Mouse (Mus musculus) heart, adult 9 months (tissue): Measurements from ENCODE around the gene Alpk3.

Experiments
- DNase-seq, 2 experiments: peaks; one replicate each; pipeline ENCODE4 v3.0.0; 2022; ENCODE audit warnings: low spot score in 2 of 2

Gene Alpk3

DNA sequence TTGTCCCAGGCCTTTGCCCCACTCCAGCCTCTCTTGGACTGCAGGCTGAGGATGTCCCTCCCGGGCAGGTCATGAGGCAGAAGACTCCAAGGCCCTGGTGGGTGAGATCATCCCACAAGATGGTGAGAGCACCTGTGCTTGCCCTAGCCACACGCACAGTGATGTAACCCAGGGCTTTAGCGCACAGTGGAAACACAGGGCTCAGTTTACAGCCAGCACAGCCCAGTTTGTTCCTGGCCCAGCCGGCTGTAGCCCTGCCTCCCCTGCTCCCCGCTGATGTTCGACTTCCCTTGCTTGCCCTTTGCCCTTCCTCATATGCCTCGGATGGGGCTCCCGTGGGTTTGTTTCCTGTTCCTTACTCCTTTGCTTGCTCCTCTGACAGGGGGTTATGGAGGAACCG lies 17.1 kb downstream of the Alpk3 start:
- no peak for DNase-seq

DNA sequence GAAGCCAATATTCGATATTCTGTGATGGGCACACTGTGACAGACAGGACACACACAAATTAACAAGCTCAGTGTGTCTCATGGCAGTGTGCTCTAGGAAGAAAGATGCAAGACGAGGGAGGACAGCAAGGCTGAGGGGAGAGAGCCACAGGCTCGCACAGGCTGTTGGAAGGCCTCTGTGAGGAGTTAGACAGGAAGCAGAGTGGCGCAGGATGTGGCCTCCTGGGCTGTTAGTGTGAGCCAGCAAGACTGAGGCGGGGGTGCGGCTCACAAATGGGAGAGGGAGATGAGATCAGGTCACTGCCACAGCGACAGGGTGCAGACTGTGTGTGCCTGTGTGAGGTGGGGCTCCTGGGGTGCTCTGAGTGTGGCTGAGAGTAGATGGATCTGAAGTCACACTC lies 17.9 kb downstream of the Alpk3 start:
- no peak for DNase-seq

DNA sequence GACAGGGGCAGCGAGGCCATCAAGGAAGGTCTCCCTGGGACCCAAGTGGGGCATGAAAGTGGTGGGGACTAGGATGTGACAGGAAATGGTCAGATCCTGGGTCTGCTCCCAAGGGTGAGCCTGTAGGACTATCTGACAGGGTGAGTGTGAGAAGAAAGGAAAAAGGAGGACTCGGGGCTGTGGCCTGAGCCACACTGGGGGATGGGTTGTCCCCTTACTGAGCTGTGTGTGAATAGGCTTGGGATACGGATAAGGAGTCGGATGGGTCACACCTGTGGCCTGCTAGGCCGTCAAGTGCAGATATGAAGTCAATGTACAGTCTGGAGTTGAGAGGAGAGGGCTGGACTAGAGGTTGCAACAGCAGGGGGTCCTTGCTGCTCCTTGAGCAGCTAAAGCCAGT lies 18.3 kb downstream of the Alpk3 start:
- no peak for DNase-seq

- DNase-seq = peak; percentile 67 to 75
These were observed 19.6 kb downstream of the Alpk3 start for GRCm38 (mm10) chr7:81077009-81077408.

DNA sequence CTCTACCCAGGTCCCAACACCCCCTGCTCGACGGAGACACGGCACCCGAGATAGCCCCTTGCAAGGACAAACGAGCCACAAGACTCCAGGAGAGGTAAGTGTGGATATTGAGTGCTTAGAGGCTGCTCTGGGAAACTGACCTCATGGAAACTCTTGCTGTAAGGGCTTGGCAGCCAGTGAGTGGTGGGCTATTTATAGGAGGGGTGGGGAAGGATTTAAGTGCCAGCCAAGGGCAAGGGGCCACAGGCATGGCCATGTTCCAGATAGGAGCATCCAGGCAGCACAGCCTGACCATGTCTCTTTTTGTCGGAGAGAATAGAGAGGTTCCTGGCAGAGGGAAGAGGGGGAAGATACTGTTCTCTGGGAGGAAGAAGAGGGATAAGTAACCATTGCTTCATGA lies 21.3 kb downstream of the Alpk3 start:
- peak; percentile 58 to 73 for DNase-seq

- DNase-seq = no peak
These were observed 36.1 kb downstream of the Alpk3 start for GRCm38 (mm10) chr7:81093420-81093965.

- DNase-seq = no peak
These were observed 36.8 kb downstream of the Alpk3 start for GRCm38 (mm10) chr7:81094104-81094757.

DNA sequence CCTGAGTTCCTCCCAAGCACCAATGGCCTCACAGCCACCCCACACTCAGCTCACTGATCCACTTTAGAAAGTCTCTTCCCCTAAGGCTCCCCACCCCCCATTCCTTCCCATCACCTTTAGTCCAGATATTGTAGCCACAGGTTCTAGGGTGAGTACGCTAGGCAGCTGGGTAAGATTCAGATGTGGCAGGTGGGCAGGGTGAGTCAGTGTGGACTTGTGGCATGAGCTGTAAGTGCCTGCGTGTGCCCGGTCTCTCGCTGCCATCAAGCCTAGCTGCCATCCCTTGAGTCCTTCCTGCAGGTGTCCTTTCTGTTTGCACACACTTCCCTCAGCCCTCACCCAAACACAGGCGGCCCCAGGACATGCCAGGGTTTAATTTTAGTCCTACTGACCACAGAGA lies 42.9 kb downstream of the Alpk3 start:
- DNase-seq = no peak

GRCm38 (mm10) chr7:81102854-81103253 lies 45.5 kb downstream of the Alpk3 start:
- no peak for DNase-seq

DNA sequence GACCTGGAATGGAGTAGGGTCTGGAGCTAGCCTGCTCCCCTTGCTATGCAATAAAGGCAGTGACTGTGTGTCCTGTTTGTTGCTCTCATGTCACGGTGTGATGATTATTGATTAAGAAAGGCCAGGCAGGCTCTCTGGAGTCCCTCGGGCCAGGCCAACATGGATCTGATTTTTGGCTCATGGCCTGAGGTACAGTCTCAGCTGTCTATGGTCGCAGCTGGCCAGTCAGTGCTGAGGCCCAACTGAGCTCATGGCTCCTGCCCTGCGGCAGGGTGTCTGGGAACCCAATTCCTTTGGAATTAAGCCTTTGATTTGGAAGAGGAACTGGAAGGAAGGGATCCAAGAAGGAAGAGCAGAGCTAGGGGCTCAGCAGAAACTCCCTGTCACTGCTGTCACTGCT lies 48.1 kb downstream of the Alpk3 start:
- peak in 1 of 2 experiments; percentile 38 for DNase-seq

DNA sequence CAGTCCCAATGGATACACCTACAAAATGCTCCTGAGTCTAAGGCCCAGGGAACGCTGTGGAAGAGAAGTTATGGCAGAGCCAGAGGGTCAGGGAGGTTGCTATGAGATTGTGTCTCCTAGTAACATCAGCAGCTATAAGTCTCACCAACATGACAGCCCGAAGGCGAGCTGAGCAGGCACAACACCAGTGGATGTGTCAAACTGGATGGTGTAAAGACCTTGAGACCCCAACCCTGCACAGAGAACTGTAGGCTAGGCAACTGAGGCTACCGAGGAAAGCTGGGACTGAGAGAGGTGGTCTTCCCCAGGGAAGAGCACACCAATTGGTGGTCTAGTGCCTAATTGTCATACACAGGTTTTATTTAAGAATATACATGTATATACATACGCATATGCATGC lies 50.8 kb downstream of the Alpk3 start:
- no peak for DNase-seq

DNA sequence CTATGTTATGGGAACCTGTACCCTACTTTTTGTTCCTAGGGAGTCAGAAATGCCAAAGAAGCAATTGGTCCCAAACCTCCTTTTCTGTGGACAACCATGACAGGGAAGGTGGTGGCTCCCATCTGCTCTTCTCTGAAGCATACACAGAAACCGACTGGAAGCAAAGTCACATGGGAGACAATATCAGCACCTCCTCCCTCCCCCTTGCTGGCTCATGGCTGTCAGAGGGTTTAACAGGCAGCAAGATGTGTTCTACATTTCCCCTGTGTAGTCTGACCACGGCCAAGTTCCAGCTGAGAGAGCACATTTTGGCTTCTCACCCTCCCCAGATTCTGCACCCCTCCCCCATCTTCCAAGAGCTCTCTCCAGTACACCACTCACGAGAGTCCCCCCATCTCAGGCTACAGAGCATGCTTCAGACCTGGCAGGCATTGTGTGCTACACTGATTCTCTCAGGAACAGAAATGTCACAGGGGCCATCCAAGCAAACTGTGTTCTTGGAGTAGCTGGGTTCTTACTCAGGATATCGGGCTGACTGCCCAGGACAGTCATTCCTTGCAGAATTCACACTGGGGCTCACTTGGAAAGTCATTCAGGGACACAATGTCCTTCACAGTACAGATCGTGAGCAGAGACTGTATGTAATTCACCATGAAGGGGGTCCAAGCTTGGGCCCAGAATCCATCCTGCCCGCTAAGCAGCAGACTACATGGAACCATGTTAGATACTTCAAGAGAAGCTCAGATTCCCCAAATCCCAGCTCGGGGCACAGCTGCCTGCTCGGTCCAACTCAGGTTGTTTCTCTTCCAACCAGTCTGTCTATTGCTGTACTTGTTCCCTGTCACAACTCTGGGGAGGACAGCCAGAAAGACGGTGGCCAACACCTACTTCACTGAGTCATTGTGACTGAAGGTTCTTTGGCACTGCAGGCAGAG lies 52.6 kb downstream of the Alpk3 start:
- DNase-seq = peak; percentile 92 to 95

DNA sequence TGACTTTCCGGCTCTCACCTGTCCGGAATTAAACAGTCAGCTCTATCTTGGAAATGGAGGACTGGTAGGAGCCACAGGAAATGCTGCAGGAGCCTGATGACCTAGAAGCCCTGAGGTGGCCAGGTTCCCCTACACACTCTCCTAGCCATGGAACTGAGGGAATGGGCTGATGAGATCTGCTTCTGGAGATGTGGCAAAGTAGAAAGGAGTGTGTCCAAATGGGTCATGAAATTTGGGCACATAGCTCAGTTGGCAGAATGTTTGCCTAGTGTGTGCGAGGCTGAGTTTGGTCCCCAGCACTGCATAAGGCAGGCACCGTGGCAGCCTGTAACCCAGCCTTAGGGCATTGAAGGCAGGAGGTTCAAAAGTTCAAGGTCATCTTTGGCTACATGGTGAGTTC lies 53.4 kb downstream of the Alpk3 start:
- no peak for DNase-seq

- no peak for DNase-seq
These were observed 54.3 kb downstream of the Alpk3 start for GRCm38 (mm10) chr7:81111729-81112128.

DNA sequence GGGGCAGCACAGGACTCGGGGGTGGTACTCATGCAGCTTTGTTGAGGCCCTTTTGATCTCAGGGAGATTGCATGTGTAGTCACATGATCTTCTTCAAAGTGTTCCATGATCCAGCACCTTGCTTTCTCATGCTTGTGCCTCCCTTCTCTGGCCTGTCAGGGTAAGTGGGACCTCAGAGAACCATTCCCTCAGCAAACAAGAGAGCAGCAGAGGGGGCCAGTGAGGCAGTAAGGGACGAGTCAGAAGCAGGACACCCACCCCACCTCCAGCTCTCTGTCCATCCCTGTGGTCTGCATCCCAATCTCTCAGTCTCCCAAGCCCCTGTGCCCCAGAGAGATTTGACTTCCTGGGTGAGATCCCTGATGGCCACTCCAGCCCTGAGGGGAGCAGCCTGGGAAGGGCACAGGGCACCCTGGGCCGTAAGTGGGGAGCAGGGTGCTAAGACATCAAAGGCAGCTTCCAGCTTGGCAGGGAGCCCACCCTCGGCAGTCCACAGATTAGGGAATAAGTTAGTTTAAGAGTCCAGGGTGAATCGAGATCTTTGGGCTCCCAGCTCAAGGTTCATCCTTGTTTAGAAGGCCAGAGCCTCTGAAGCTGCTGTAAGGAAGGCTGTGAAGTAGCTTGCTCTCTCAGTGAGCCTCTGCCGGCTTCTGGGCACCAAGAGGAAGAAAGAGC lies 55.4 kb downstream of the Alpk3 start:
- DNase-seq = no peak

GRCm38 (mm10) chr7:81114555-81114954 lies 57.2 kb downstream of the Alpk3 start, which contains the start of gene Slc28a1:
Slc28a1 (plus strand) TSS chr7:81114799.
- no peak for DNase-seq

DNA sequence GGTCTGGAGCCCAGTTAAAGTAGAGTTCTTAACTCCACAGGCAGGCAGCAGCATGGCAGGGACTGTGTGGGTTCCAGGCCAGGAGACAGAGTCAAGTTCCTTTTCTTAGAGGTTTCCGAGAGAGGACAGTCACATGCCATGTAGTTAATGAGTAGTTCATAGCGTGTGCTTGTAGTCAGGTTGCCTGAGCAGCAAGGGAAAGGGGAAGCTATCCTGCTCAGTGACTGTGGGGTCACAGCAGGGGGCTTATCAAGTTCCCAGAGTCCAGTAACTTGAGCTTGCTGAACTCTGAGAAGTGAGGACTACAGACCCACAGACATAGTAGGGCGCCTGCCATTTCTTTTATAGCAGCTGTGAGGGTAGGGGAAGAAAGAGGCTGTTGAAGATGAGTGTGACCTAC lies 63.7 kb downstream of the Alpk3 start:
- DNase-seq = no peak

- DNase-seq = no peak
These were observed 65.4 kb downstream of the Alpk3 start for GRCm38 (mm10) chr7:81122808-81123207.

- no peak for DNase-seq
These were observed 66.2 kb downstream of the Alpk3 start for GRCm38 (mm10) chr7:81123553-81123952.

GRCm38 (mm10) chr7:81124773-81125172 lies 67.4 kb downstream of the Alpk3 start:
- peak; percentile 70 to 78 for DNase-seq

DNA sequence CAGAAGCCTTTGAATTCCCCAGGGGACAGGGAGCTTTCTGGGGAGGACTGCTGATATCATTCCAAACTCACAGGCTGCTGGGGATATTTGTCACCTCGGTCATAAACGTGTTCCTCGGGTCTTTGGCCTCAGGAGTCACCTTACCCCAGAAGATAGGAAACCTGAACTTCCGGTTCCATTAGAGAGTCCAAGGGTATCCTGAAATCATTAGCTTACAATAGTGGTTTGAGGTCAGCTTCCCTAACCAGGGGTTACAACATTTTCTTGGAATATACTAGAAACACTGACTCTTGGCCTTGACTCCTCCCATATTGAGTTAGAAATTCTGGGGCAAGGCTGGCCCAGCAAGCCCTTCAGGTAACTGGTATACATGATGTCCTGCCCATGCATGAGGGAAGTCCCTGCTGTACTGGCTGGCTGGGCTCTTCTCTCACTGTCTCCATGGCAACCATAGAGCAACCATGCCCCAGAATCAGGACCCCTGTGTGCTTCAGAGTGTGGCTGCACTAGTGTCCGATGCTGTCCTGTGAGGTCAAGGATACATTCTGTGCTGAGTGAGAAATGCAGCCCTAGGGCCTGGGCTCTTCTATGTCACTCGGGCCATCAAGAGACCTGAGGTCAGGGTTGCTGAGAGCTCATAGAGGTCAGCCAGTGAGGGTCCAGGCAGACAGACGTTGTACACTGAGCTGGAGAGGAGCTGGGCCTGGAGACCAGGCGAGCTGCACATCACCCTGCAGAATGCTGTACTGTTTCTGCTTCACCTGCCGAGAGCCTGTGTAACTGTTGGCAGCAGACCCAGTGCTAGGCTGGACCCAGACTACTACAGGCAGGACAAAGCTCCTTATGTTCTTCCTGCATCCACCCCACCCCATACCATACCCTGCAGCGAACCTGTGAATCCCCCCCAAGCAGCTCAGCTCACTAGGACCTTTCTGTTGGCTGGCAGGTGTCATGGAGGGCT lies 68.1 kb downstream of the Alpk3 start:
- DNase-seq = peak in 1 of 2 experiments; percentile 20
